Mouse (Mus musculus) cortical plate, adult 2 months (tissue): ENCODE measurements around the gene Kirrel. TPM values are rescaled to one million over a fixed set of nuclear protein-coding genes. Genes with fewer than 3 reads are reported as not detected.

ENCODE experiments used
- H3K27ac ChIP-seq: fragments of 200-500 bp; 2 replicates; pipeline ENCODE4 v1.5.1; 2012; ENCODE audit warnings: low read length, control low read depth, inconsistent platforms; ENCODE audit not compliant: insufficient read depth
- H3K4me1 ChIP-seq: fragments of 200-500 bp; 2 replicates; pipeline ENCODE4 v1.6.1; 2011; ENCODE audit warnings: low read length; ENCODE audit not compliant: control insufficient read depth, insufficient read depth
- H3K4me3 ChIP-seq: fragments of 200-500 bp; 2 replicates; pipeline ENCODE4 v1.5.1; 2011; ENCODE audit warnings: mild to moderate bottlenecking, low read length, control low read depth; ENCODE audit not compliant: insufficient read depth
- CTCF ChIP-seq: fragments of 200-500 bp; IDR thresholded peaks from 2 replicates; pipeline ENCODE4 v1.5.1; 2011; ENCODE audit warnings: mild to moderate bottlenecking, control low read depth, low read length; ENCODE audit not compliant: insufficient read depth; ENCODE audit errors: extremely low read depth
- POLR2A ChIP-seq: fragments of 200-500 bp; IDR thresholded peaks from 2 replicates; pipeline ENCODE4 v1.6.1; 2011; ENCODE audit warnings: mild to moderate bottlenecking, low read length, control low read depth; ENCODE audit not compliant: insufficient read depth; ENCODE audit errors: extremely low read depth
- polyA plus RNA-seq: library from polyadenylated mRNA; depleted of rRNA; stranded (reverse); fragments of >200 nt; gene quantifications from 2 replicates; pipeline ENCODE4 v1.2.3, GENCODE M21; 2012

The Kirrel gene
- polyA plus RNA-seq, 1 experiment, result 3.1 TPM

GRCm38 (mm10) chr3:87157767-87158291 is 16.7 kb downstream of the Kirrel start:
- H3K27ac ChIP-seq, result 0 out of 2 replicates have a peak overlapping the region, but pooled peaks have one; percentile 8
- TF ChIP-seq POLR2A (no peak), CTCF (no peak)
- H3K4me3 ChIP-seq, result no peak overlapping the region
- H3K4me1 ChIP-seq, result peaks cover 2% of the 10 kb centered on the region; the same call in 1 of the 2 replicates

GRCm38 (mm10) chr3:87157297-87157696 is 17.2 kb downstream of the Kirrel start:
- TF ChIP-seq CTCF (no peak), POLR2A (no peak)
- no peak overlapping the region for H3K4me3 ChIP-seq
- H3K4me1 ChIP-seq, result peaks cover 2% of the 10 kb centered on the region; the same call in 1 of the 2 replicates
- 0 out of 2 replicates have a peak overlapping the region, but pooled peaks have one; percentile 8 for H3K27ac ChIP-seq

- Histone ChIP-seq H3K4me3 (no peak overlapping the region), H3K4me1 (peaks cover 2% of the 10 kb centered on the region; the same call in 1 of the 2 replicates), H3K27ac (no peak overlapping the region)
- no peak for TF ChIP-seq CTCF
- no peak for TF ChIP-seq POLR2A
Observed at GRCm38 (mm10) chr3:87154398-87155287, 19.9 kb downstream of the Kirrel start.

GRCm38 (mm10) chr3:87153038-87153437 is 21.5 kb downstream of the Kirrel start:
- H3K27ac ChIP-seq, result no peak overlapping the region
- peaks cover 2% of the 10 kb centered on the region; the same call in 1 of the 2 replicates for H3K4me1 ChIP-seq
- no peak overlapping the region for H3K4me3 ChIP-seq
- no peak for TF ChIP-seq POLR2A
- TF ChIP-seq CTCF, result no peak

- Histone ChIP-seq H3K4me3 (no peak overlapping the region), H3K4me1 (peaks cover 2% of the 10 kb centered on the region; the same call in 1 of the 2 replicates), H3K27ac (no peak overlapping the region)
- TF ChIP-seq POLR2A (no peak), CTCF (no peak)
Observed at GRCm38 (mm10) chr3:87152111-87152738, 22.3 kb downstream of the Kirrel start.

- H3K4me3 ChIP-seq, result no peak overlapping the region
- H3K4me1 ChIP-seq, result peaks cover 2% of the 10 kb centered on the region; the same call in 1 of the 2 replicates
- no peak overlapping the region for H3K27ac ChIP-seq
- TF ChIP-seq POLR2A (no peak), CTCF (no peak)
Observed at GRCm38 (mm10) chr3:87151294-87151826, 23.2 kb downstream of the Kirrel start.

GRCm38 (mm10) chr3:87150689-87151244 is 23.8 kb downstream of the Kirrel start:
- Histone ChIP-seq H3K4me1 (peaks cover 2% of the 10 kb centered on the region; the same call in 1 of the 2 replicates), H3K27ac (no peak overlapping the region), H3K4me3 (no peak overlapping the region)
- no peak for TF ChIP-seq CTCF

- Histone ChIP-seq H3K4me3 (no peak overlapping the region), H3K4me1 (peaks cover 2% of the 10 kb centered on the region; the same call in 1 of the 2 replicates), H3K27ac (no peak overlapping the region)
- TF ChIP-seq CTCF (no peak), POLR2A (no peak)
Observed at GRCm38 (mm10) chr3:87150056-87150688, 24.4 kb downstream of the Kirrel start.

- Histone ChIP-seq H3K4me3 (no peak overlapping the region), H3K27ac (no peak overlapping the region), H3K4me1 (0 out of 2 replicates have a peak, but pooled peaks cover 2% of the 10 kb centered on the region)
- TF ChIP-seq POLR2A (no peak), CTCF (no peak)
Observed at GRCm38 (mm10) chr3:87149425-87149824, 25.1 kb downstream of the Kirrel start.
